Comparison of ENCODE assay signal across 8 mouse cellular contexts in the genomic region with DNA sequence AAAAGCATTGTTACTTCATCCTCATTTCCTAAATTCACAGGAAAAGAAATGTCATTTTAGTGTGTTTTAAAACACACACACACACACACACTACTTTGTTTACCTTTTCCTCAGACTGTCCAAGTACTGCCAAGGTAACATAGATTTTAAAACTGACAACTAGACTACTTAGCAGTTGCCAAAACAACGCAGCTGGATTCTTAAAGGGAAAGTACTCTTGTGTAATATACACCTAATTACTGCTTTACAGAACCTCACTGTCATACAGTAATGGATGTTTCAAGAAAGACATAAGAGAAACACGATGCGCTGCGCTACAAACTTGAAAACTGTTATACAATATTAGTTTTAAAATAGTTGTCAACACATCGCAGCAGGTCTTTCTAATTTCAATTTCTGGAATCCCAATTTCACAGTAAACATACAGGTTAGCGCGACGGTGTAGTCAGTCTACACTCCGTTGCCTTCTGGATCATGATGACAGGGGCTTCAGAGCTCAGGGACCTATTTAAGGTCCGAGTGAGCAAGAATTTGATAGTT. TPM values are rescaled to one million over a fixed set of nuclear protein-coding genes. Genes with fewer than 3 reads are reported as not detected.
A peak's percentile ranks its signal among the peaks of the same experiment; 100 is the strongest.
DNase-seq lines count a peak whose midpoint lies in the region; ATAC-seq lines count a peak whose summit lies in the region.

No protein-coding gene starts in this region.

- no peaks in the 10 kb centered on the region for H3K27me3 ChIP-seq in erythroblast, embryonic 14.5 days (ENCODE audit: control insufficient read depth)
- no peaks in the 10 kb centered on the region for H3K27me3 ChIP-seq in limb, embryonic 15.5 days
- H3K27me3 ChIP-seq in stomach, embryonic 16.5 days (ENCODE audit: control insufficient read depth, insufficient read depth, low read length) = no peaks in the 10 kb centered on the region

- H3K4me1 ChIP-seq in erythroblast, embryonic 14.5 days (ENCODE audit: control insufficient read depth) = peaks cover 43% of the 10 kb centered on the region
- H3K4me1 ChIP-seq in limb, embryonic 15.5 days = peaks cover 16% of the 10 kb centered on the region
- H3K4me1 ChIP-seq in stomach, embryonic 16.5 days (ENCODE audit: control insufficient read depth, insufficient read depth, low read length) = peaks cover 14% of the 10 kb centered on the region; the same call in 1 of the 2 replicates

- peak overlapping the region; percentile 100 for H3K27ac ChIP-seq in limb, embryonic 15.5 days
- peak overlapping the region; percentile 99; the same call in 1 of the 2 replicates for H3K27ac ChIP-seq in stomach, embryonic 16.5 days (ENCODE audit: low read length)

- no peak for ATAC-seq in erythroblast, adult 5-6 weeks (replicated peaks; ENCODE audit: low FRiP score, poor library complexity, severe bottlenecking)
- ATAC-seq in limb, embryonic 15.5 days (ENCODE audit: insufficient number of reproducible peaks, low FRiP score, low TSS enrichment, low read depth) = no peak
- ATAC-seq in stomach, embryonic 16.5 days (ENCODE audit: insufficient read depth, low FRiP score) = no peak
- no peak for ATAC-seq in megakaryocyte-erythroid progenitor cell, adult 5-6 weeks (replicated peaks; ENCODE audit: low FRiP score, low TSS enrichment, poor library complexity, severe bottlenecking)

- 7% methylated on average over 10 of the region's 10 CpGs for WGBS in limb, embryonic 15.5 days
- 6% methylated on average over 10 of the region's 10 CpGs for whole genome bisulfite sequencing in stomach, embryonic 16.5 days

- H3K9ac ChIP-seq in limb, embryonic 15.5 days = peak overlapping the region; percentile 98
- H3K9ac ChIP-seq in stomach, embryonic 16.5 days (ENCODE audit: low read length) = peak overlapping the region; percentile 99

- H3K9me3 ChIP-seq in erythroblast, embryonic 14.5 days (ENCODE audit: control insufficient read depth, low read length) = no peaks in the 10 kb centered on the region
- no peaks in the 10 kb centered on the region for H3K9me3 ChIP-seq in limb, embryonic 15.5 days
- no peaks in the 10 kb centered on the region for H3K9me3 ChIP-seq in stomach, embryonic 16.5 days (replicated peaks; ENCODE audit: control insufficient read depth, low read length)

- peak; percentile 69 for DNase-seq in A20 (ENCODE audit: low read depth, low spot score)
- peak; percentile 49 for DNase-seq in fat pad, adult 2 months (ENCODE audit: extremely low read depth, low read depth, low spot score)
- no peak for DNase-seq in spleen, postnatal 36 days (ENCODE audit: low spot score in 2 of 2)

- H3K4me2 ChIP-seq in limb, embryonic 15.5 days = peak overlapping the region; percentile 84
- H3K4me2 ChIP-seq in stomach, embryonic 16.5 days (ENCODE audit: low read depth, low read length) = peak overlapping the region; percentile 88

- H3K4me3 ChIP-seq in erythroblast, embryonic 14.5 days (replicated peaks) = peak overlapping the region; percentile 72
- peak overlapping the region; percentile 90 for H3K4me3 ChIP-seq in limb, embryonic 15.5 days
- H3K4me3 ChIP-seq in stomach, embryonic 16.5 days (replicated peaks; ENCODE audit: low read length) = peak overlapping the region; percentile 96

- H3K36me3 ChIP-seq in erythroblast, embryonic 14.5 days (ENCODE audit: control insufficient read depth) = no peaks in the 10 kb centered on the region
- no peaks in the 10 kb centered on the region for H3K36me3 ChIP-seq in limb, embryonic 15.5 days
- H3K36me3 ChIP-seq in stomach, embryonic 16.5 days (ENCODE audit: control insufficient read depth, insufficient read depth, low read length) = no peaks in the 10 kb centered on the region

RNA-seq across cellular contexts. Expression of a gene that starts 1.2 kb away (rescaled TPM):
- 0.20 and 0.21 TPM in 2 replicates for polyA plus RNA-seq in erythroblast, embryonic 14.5 days (2012)
- 12.3 and 14.2 TPM in 2 replicates for total RNA-seq in erythroblast, adult 5-6 weeks (2015; ENCODE audit: low replicate concordance)
- 9.3 and 11.8 TPM in 2 replicates for total RNA-seq in erythroblast, adult 5-6 weeks (2017; ENCODE audit: low replicate concordance)
- polyA plus RNA-seq in limb, embryonic 15.5 days (2015; fragmentation: Nextera tagmentation; extraction: Ambion mirVana) = 53.6 and 54.9 TPM in 2 replicates
- polyA plus RNA-seq in stomach, embryonic 16.5 days (2015; fragmentation: Nextera tagmentation; extraction: Ambion mirVana) = 40.5 and 41.0 TPM in 2 replicates
- 19.9 and 22.5 TPM in 2 replicates for total RNA-seq in megakaryocyte-erythroid progenitor cell, adult 5-6 weeks (2014; fragmentation: Nextera tagmentation)
- total RNA-seq in megakaryocyte-erythroid progenitor cell, adult 5-6 weeks (2017) = 19.0 and 22.7 TPM in 2 replicates

Comparison
In these comparisons a context has a peak if more than half of its experiments do, and no peak if none do; other contexts are left out.
1. DNase-seq: peak in A20 (single experiment) and fat pad, adult 2 months (single experiment); none in spleen, postnatal 36 days (0 of 2).
2. RNA of a gene that starts 1.2 kb away (polyA plus RNA-seq): 53.6 to 54.9 TPM in limb, embryonic 15.5 days and 40.5 to 41.0 TPM in stomach, embryonic 16.5 days; 0.20 to 0.21 TPM in erythroblast, embryonic 14.5 days; every median in the first group is over 10 times any median in the second.
3. Peak in every context shown above with its lines, with median percentiles within 50 percentile points of each other: H3K4me3 ChIP-seq.